Mouse (Mus musculus) liver, adult 2 months (tissue): Measurements from ENCODE around the gene Ero1lb. TPM values are rescaled to one million over a fixed set of nuclear protein-coding genes. Genes with fewer than 3 reads are reported as not detected.
"Not testable (repeated sequence)": the region's sequence is repeated elsewhere in the genome, so short reads cannot be mapped to it uniquely, and the experiment has no call there.

Experiments used
- DNase-seq: peaks from one replicate; pipeline ENCODE4 v3.0.0-alpha.2; 2011; ENCODE audit warnings: low read depth, low spot score; ENCODE audit errors: extremely low read depth
- H3K27ac ChIP-seq: fragments of 200-500 bp; replicated peaks from 2 replicates; pipeline ENCODE4 v1.5.1; 2012; ENCODE audit warnings: low read depth, mild to moderate bottlenecking, control low read depth, inconsistent platforms, low read length; ENCODE audit not compliant: insufficient read depth
- H3K27me3 ChIP-seq: fragments of 200-500 bp; 2 replicates; pipeline ENCODE4 v1.6.1; 2012; ENCODE audit warnings: mild to moderate bottlenecking, moderate library complexity, low read length, inconsistent platforms; ENCODE audit not compliant: control insufficient read depth, insufficient read depth
- H3K36me3 ChIP-seq: fragments of 200-500 bp; 2 replicates; pipeline ENCODE4 v1.6.1; 2012; ENCODE audit warnings: low read length, inconsistent platforms; ENCODE audit not compliant: control insufficient read depth, insufficient read depth
- H3K4me1 ChIP-seq: fragments of 200-500 bp; 2 replicates; pipeline ENCODE4 v1.6.1; 2011; ENCODE audit warnings: low read length; ENCODE audit not compliant: control insufficient read depth, insufficient read depth
- H3K4me3 ChIP-seq: fragments of 200-500 bp; 2 replicates; pipeline ENCODE4 v1.5.1; 2011; ENCODE audit warnings: low read depth, mild to moderate bottlenecking, control low read depth, low read length, moderate library complexity; ENCODE audit not compliant: insufficient read depth
- H3K79me2 ChIP-seq: fragments of 200-500 bp; 2 replicates; pipeline ENCODE4 v1.6.1; 2012; ENCODE audit warnings: inconsistent platforms, mild to moderate bottlenecking, low read length, moderate library complexity; ENCODE audit not compliant: control insufficient read depth, insufficient read depth
- H3K9ac ChIP-seq: fragments of 200-500 bp; 2 replicates; pipeline ENCODE4 v1.6.1; 2012; ENCODE audit warnings: low read depth, mild to moderate bottlenecking, control low read depth, inconsistent platforms, low read length
- WGBS: fragments of 180-500 bp; shearing (Covaris S2); methylation state at CpG from one replicate; pipeline ENCODE4 v1.1.7; 2018; 5-methylcytosine and 5-hydroxymethylcytosine counted together
- polyA plus RNA-seq: library from polyadenylated mRNA; depleted of rRNA; stranded (reverse); fragments of >200 nt; gene quantifications from 2 replicates; pipeline ENCODE4 v1.2.3, GENCODE M21; 2012
- total RNA-seq: library from RNA; depleted of rRNA; stranded (reverse); fragments of >200 nt; gene quantifications from 2 replicates; pipeline ENCODE4 v1.2.3, GENCODE M21; 2014

Gene Ero1lb
- total and polyA plus RNA-seq, 2 experiments, result 13.2 to 36.0 TPM

GRCm38 (mm10) chr13:12614026-12614425, 48.4 kb downstream of the Ero1lb start:
- H3K4me3 ChIP-seq, DNase-seq, H3K27me3 ChIP-seq, H3K79me2 ChIP-seq, H3K4me1 ChIP-seq, H3K27ac ChIP-seq, H3K9ac ChIP-seq: not testable (repeated sequence)
- WGBS, result 91% methylated on average over 6 of the region's 6 CpGs
- H3K36me3 ChIP-seq, result peaks cover 31% of the 10 kb centered on the region

GRCm38 (mm10) chr13:12614591-12614990, 48.9 kb downstream of the Ero1lb start:
- 89% methylated on average over 7 of the region's 7 CpGs for WGBS
- not testable (repeated sequence) for H3K9ac ChIP-seq, H3K27me3 ChIP-seq, H3K4me1 ChIP-seq, H3K4me3 ChIP-seq, DNase-seq, H3K79me2 ChIP-seq, H3K27ac ChIP-seq
- H3K36me3 ChIP-seq, result peaks cover 29% of the 10 kb centered on the region

GRCm38 (mm10) chr13:12615014-12615413, 49.3 kb downstream of the Ero1lb start:
- H3K36me3 ChIP-seq, result peaks cover 29% of the 10 kb centered on the region
- 96% methylated on average over 10 of the region's 10 CpGs for WGBS
- H3K27me3 ChIP-seq, H3K79me2 ChIP-seq, H3K27ac ChIP-seq, H3K4me3 ChIP-seq, H3K4me1 ChIP-seq, H3K9ac ChIP-seq, DNase-seq: not testable (repeated sequence)

- H3K36me3 ChIP-seq, result peaks cover 27% of the 10 kb centered on the region
- H3K4me1 ChIP-seq, H3K27ac ChIP-seq, H3K79me2 ChIP-seq, DNase-seq, H3K9ac ChIP-seq, H3K27me3 ChIP-seq, H3K4me3 ChIP-seq: not testable (repeated sequence)
- WGBS, result 82% methylated on average over 3 of the region's 3 CpGs
Observed at GRCm38 (mm10) chr13:12616489-12616888, 50.8 kb downstream of the Ero1lb start.

- H3K27me3 ChIP-seq, DNase-seq, H3K4me1 ChIP-seq, H3K9ac ChIP-seq, H3K27ac ChIP-seq, H3K4me3 ChIP-seq, H3K79me2 ChIP-seq: not testable (repeated sequence)
- peaks cover 11% of the 10 kb centered on the region; the same call in 1 of the 2 replicates for H3K36me3 ChIP-seq
- 95% methylated on average over 8 of the region's 8 CpGs for WGBS
Observed at GRCm38 (mm10) chr13:12619808-12620207, 54.1 kb downstream of the Ero1lb start.

GRCm38 (mm10) chr13:12626061-12626460, 60.4 kb downstream of the Ero1lb start:
- H3K79me2 ChIP-seq, H3K4me3 ChIP-seq, H3K4me1 ChIP-seq, H3K27me3 ChIP-seq, DNase-seq, H3K9ac ChIP-seq, H3K36me3 ChIP-seq, H3K27ac ChIP-seq: not testable (repeated sequence)
- WGBS, result 79% methylated on average over 3 of the region's 3 CpGs

- H3K4me3 ChIP-seq, H3K79me2 ChIP-seq, DNase-seq, H3K36me3 ChIP-seq, H3K9ac ChIP-seq, H3K27me3 ChIP-seq, H3K4me1 ChIP-seq, H3K27ac ChIP-seq: not testable (repeated sequence)
- 92% methylated on average over 8 of the region's 8 CpGs for WGBS
Observed at GRCm38 (mm10) chr13:12627746-12628145, 62.1 kb downstream of the Ero1lb start.

GRCm38 (mm10) chr13:12628181-12628580, 62.5 kb downstream of the Ero1lb start:
- H3K9ac ChIP-seq, DNase-seq, H3K4me3 ChIP-seq, H3K27me3 ChIP-seq, H3K27ac ChIP-seq, H3K79me2 ChIP-seq, H3K4me1 ChIP-seq, H3K36me3 ChIP-seq: not testable (repeated sequence)
- WGBS, result 78% methylated on average over 5 of the region's 5 CpGs

- not testable (repeated sequence) for H3K27me3 ChIP-seq
Observed at GRCm38 (mm10) chr13:12630252-12630651, 64.6 kb downstream of the Ero1lb start.

More at GRCm38 (mm10) chr13:12630252-12630651, 64.6 kb downstream of the Ero1lb start:
- H3K4me1 ChIP-seq, H3K9ac ChIP-seq, H3K79me2 ChIP-seq, H3K27ac ChIP-seq, H3K36me3 ChIP-seq, H3K4me3 ChIP-seq, DNase-seq: not testable (repeated sequence)
- WGBS, result 72% methylated on average over 5 of the region's 5 CpGs
